Mouse (Mus musculus) CD4-positive helper T cell, adult 2 months (primary cell): ENCODE measurements around the gene Kcnn3.

ENCODE experiments used
- DNase-seq: peaks from one replicate; pipeline ENCODE4 v3.0.0-alpha.2; 2012; ENCODE audit warnings: low read depth, missing footprints, low spot score

Gene Kcnn3

GRCm38 (mm10) chr3:89565371-89565770 is 45.4 kb downstream of the Kcnn3 start:
- no peak for DNase-seq

- no peak for DNase-seq
Measured at GRCm38 (mm10) chr3:89569058-89569457, 49.1 kb downstream of the Kcnn3 start.

- DNase-seq, result no peak
Measured at GRCm38 (mm10) chr3:89569707-89570324, 49.9 kb downstream of the Kcnn3 start.

DNA sequence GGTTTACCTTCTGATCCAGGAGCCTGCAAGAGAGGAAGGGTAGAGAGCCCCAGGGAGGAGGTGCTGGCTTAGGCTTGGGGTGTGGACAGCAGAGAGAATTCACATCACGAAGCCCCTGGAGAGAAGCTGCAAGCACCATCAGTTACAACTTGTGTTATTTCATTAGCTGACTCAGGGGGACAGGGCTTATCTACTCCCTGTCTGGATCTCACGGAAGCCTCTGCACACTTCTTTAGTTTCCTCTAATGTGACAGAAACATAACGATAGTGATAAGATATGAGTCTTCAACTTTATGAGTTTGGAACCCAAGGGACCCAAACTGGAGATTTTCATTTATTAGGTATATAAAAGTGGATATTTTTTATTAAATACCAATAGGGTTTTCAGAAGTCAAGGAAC is 50.4 kb downstream of the Kcnn3 start:
- DNase-seq, result no peak

DNA sequence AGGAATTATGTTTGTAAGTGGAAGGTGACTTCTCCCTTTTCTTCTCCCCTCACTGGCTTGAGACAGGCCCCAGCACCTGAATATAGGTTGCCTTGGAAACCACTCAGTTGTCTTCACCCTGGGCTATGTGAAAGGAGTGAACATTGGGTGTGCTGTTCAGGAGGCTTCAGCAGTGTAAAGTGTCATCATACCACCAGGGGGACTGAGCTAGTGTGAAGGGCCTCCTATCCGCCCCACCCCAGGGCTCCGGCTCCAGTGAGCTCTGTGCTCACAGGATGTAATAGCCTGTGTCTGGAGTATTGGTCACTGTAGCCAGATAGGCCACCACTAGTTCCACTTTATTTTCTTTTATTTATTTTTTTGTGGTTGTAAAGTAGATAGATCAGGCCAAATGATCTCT is 54.3 kb downstream of the Kcnn3 start:
- DNase-seq, result peak; percentile 28

- no peak for DNase-seq
Measured at GRCm38 (mm10) chr3:89576381-89576780, 56.4 kb downstream of the Kcnn3 start.

DNA sequence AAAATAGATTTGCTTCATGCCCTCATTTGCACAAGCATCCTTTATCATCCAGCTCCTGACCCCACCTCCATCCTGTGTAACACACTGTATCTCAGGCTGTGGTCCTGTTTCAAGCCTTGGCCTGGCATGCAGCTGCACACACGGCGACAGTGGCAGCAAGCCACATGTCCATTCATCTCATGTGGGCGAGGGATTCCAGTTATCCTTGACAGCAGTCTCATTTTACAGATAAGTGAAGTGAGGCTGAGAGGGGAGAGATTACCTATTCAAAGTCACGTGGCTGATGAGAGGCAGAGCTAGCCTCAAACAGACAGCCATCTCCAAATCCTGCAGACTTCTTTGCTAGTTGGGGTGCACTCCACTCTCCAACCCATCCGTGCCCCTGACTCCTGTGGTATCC is 57.2 kb downstream of the Kcnn3 start:
- DNase-seq, result no peak

- no peak for DNase-seq
Measured at GRCm38 (mm10) chr3:89578083-89578482, 58.1 kb downstream of the Kcnn3 start.

GRCm38 (mm10) chr3:89578803-89579202 is 58.8 kb downstream of the Kcnn3 start:
- DNase-seq, result no peak

- no peak for DNase-seq
Measured at GRCm38 (mm10) chr3:89584254-89584653, 64.3 kb downstream of the Kcnn3 start.

- peak; percentile 32 for DNase-seq
Measured at GRCm38 (mm10) chr3:89588436-89588835, 68.5 kb downstream of the Kcnn3 start.

DNA sequence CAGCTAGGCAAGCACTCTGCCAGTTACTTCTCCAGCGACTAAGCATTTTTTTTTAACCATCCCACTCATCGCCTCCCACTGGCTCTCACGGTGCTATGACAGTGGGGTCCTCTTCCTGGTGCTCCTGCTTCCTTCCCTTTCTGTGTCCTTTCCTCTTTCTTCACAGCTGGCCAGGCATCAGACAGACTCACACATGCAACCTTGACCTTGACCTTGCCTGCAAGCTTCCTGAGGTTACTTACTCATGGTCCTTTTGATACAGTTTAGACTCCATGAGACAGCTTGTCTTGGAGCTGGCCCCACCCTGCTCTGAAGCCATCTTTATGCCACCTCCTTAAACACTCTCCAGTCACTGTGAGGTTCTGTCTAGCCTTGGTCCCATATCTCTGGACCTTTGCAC is 69.4 kb downstream of the Kcnn3 start:
- no peak for DNase-seq

DNA sequence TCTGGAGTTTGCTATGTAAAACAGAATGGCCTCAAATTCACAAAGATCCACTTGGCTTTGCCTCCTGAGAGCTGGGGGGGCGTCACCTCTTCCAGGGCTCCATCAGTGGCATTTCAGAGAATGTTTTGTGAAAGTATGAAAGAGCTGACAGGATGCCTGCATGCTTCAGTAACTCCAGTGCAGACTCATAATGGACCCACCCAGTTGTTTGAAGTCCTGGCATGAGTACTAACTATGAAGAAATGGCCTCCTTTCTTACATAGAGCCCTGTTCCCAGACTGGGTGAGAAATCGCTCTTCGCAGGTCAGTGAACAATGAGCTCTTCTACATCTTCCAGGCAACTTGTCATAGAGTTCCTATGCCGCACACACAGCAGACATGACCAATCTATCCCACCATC is 70.4 kb downstream of the Kcnn3 start:
- DNase-seq, result no peak

- DNase-seq, result no peak
Measured at GRCm38 (mm10) chr3:89591461-89591860, 71.5 kb downstream of the Kcnn3 start.

- no peak for DNase-seq
Measured at GRCm38 (mm10) chr3:89592809-89593208, 72.8 kb downstream of the Kcnn3 start.

- DNase-seq, result no peak
Measured at GRCm38 (mm10) chr3:89593524-89593923, 73.6 kb downstream of the Kcnn3 start.

- no peak for DNase-seq
Measured at GRCm38 (mm10) chr3:89598361-89598760, 78.4 kb downstream of the Kcnn3 start.

DNA sequence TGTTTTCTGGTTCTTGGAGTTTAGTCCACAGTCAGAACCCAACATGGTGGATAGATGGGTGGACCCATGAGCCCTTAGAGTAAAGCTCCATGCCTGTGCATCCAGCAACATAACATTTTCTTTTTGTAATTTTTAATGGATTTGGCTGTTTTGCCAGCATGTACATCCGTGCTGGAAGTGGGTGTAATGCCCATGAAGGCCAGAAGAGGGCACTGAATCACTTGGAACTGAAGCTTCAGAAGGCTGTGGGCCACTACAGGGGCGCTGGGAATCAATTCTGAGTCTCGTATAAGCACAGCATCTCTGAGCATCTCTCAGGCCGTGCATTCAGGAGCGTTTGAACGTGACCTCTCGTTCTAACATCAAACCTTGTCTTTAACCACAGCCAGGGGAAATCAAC is 79.0 kb downstream of the Kcnn3 start:
- no peak for DNase-seq

DNA sequence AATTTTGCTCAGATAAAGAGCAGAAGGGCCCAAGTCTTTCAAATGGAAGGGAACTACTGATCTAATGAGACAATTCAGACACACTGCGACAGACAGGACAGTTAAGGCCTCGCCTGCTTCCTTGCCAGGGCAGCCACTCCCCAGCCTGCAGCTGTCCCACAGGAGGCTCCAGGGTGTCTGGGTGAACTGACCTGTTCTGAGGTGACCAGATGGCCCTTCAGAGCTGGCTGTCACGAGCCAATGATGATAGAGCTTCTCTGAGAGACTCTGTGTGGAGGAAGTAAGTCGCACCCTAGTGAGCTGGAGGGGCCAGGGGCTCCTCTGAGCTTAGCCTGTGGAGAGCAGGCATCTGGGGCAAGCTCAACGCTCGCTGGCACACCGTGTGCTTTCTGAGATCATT is 81.1 kb downstream of the Kcnn3 start:
- DNase-seq, result no peak

DNA sequence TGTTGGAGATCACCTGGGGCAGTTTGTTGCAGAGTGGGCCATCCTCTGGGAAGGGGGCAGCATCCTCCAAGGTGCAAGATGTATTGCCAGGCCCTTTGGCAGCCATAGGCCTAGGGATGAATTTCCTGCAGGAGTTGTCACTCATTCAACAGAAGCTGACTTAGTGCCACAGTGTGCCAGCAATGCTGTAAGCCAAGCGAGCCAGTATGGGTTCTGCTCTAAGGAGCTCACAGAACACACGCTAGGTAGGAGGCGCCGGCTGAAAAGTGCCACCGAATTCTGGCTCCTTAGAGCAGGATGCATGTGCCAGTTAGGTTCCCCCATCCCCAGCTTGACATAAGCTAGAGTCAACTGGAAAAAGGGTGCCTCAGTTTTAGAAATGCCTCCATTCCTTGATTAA is 83.3 kb downstream of the Kcnn3 start:
- no peak for DNase-seq

DNA sequence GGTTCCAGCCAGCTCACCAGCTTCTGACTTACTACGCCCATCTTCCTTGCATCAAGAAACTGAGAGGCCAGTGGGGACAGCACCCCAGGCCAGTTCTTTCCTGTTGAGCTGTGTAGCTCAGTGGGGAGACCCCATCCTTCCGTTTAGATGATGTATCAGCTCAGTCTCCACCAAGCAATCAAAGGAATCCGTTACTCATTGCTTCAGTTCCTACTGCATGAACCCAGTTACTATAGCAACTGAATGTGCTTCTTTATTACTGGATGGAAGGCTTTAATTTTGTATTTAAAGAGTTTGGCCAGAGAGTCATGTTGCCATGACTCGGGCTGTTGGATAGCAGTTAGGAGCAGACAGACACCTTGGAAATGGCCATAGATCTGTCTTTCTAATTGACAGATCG is 85.3 kb downstream of the Kcnn3 start:
- no peak for DNase-seq

DNA sequence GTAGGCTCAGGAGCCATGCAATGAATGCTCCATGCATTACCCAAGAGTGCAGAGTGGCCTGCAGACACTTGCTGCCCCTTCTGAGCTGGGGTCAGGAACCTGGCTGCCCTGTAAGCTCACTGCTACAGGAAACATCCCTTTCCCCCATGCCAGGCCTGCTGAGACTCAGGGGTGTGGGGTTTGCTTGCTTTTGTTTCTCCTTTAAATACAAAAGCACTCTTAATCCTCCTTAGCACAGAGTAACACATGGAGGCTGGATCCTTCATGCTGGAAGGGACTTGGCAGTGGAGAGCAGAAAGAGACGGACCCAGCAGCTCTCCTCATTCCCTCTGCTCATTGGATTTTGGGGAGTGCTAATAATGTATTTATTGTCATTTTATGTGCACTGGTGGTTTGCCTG is 87.4 kb downstream of the Kcnn3 start:
- DNase-seq, result no peak

DNA sequence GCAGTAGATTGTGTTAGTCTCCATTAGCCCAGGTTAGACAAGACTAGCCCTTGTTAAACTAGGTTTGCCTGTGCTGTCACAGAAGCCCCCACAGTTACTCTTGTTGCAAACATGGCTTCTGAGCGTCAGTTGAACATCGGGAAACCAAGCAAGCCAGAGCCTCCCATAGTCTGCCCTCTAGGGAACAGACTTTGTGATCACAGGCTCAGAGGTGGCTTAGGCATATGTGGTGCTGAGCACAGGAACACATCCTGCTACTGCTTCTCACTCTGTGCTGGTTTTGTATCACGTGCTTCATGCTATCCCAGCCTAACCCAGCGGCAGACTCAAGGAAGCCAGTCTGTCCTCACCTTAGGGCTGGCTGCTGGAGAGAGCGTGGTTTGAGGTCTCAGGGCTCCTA is 92.1 kb downstream of the Kcnn3 start:
- DNase-seq, result no peak
